Mouse (Mus musculus) ES-E14 (cell line): Measurements from ENCODE around the gene Tnfaip8l2. TPM values are rescaled to one million over a fixed set of nuclear protein-coding genes. Genes with fewer than 3 reads are reported as not detected.

Source experiments
- DNase-seq: peaks from one replicate; pipeline ENCODE4 v3.0.0-alpha.2; 2013; ENCODE audit warnings: low read depth, low spot score
- H3K27ac ChIP-seq: 2 replicates; pipeline ENCODE4 v1.5.1; 2012; ENCODE audit warnings: low read depth, mild to moderate bottlenecking, low read length, moderate library complexity, mixed read lengths; ENCODE audit not compliant: poor library complexity, insufficient read depth, severe bottlenecking
- H3K36me3 ChIP-seq: 2 replicates; pipeline ENCODE4 v1.6.1; 2012; ENCODE audit warnings: mild to moderate bottlenecking, low read length, moderate library complexity, mixed read lengths; ENCODE audit not compliant: control insufficient read depth, poor library complexity, insufficient read depth, severe bottlenecking
- H3K4me1 ChIP-seq, 2 experiments: fragments of 150-350 bp in 1 of 2; sonication (generic) in 1 of 2; 2 replicates each; pipeline ENCODE4 v1.6.1; 2012; ENCODE audit warnings: low read length in 2 of 2, mild to moderate bottlenecking in 1 of 2, mixed read lengths in 1 of 2; ENCODE audit not compliant: control insufficient read depth in 2 of 2, insufficient read depth in 2 of 2, poor library complexity in 1 of 2
- H3K4me3 ChIP-seq, 2 experiments: fragments of 150-350 bp in 1 of 2; sonication (generic) in 1 of 2; 2 replicates each; pipeline ENCODE4 v1.5.1; 2012; ENCODE audit warnings: low read length in 2 of 2, low read depth in 1 of 2, mild to moderate bottlenecking in 1 of 2, mixed read lengths in 1 of 2; ENCODE audit not compliant: insufficient read depth in 1 of 2, poor library complexity in 1 of 2, severe bottlenecking in 1 of 2
- H3K9ac ChIP-seq: 2 replicates; pipeline ENCODE4 v1.6.1; 2012; ENCODE audit warnings: low read depth, mild to moderate bottlenecking, low read length, mixed read lengths; ENCODE audit not compliant: poor library complexity, insufficient read depth, severe bottlenecking
- H3K9me3 ChIP-seq: fragments of 150-350 bp; sonication (generic); 2 replicates; pipeline ENCODE4 v1.6.1; 2012; ENCODE audit warnings: low read depth, mild to moderate bottlenecking, low read length; ENCODE audit not compliant: control insufficient read depth, insufficient read depth
- CHD2 ChIP-seq: IDR thresholded peaks from 2 replicates; pipeline ENCODE4 v1.6.1; 2014; ENCODE audit warnings: mild to moderate bottlenecking, low read depth, low read length, inconsistent platforms
- HCFC1 ChIP-seq: IDR thresholded peaks from 2 replicates; pipeline ENCODE4 v1.6.1; 2012; ENCODE audit warnings: low read length, inconsistent platforms, borderline replicate concordance; ENCODE audit not compliant: insufficient read depth
- MAFK ChIP-seq: IDR thresholded peaks from 2 replicates; pipeline ENCODE4 v1.6.1; 2014; ENCODE audit warnings: mild to moderate bottlenecking, low read depth, low read length, inconsistent platforms; ENCODE audit not compliant: insufficient read depth
- ZC3H11A ChIP-seq: IDR thresholded peaks from 2 replicates; pipeline ENCODE4 v1.6.1; 2012; ENCODE audit warnings: low read depth, mild to moderate bottlenecking, inconsistent platforms, low read length, borderline replicate concordance
- ZNF384 ChIP-seq: IDR thresholded peaks from 2 replicates; pipeline ENCODE4 v1.6.1; 2012; ENCODE audit warnings: low read depth, low read length, inconsistent platforms
- in situ Hi-C, 2 experiments: fragments of 600-800 bp; cut with MboI; formaldehyde crosslinking; loops; one replicate each; pipeline ENCODE4 v1.15.1; 2025; ENCODE audit warnings: low sequenced_read_pairs in 2 of 2, inconsistent platforms in 1 of 2; ENCODE audit not compliant: unreplicated experiment in 2 of 2
- total RNA-seq: library from RNA; depleted of rRNA; stranded (reverse); fragments of 300-350 nt; gene quantifications from 2 replicates; pipeline ENCODE4 v1.2.3, GENCODE M21; 2012

The Tnfaip8l2 gene
- total RNA-seq, 1 experiment: 1.0 TPM

DNA sequence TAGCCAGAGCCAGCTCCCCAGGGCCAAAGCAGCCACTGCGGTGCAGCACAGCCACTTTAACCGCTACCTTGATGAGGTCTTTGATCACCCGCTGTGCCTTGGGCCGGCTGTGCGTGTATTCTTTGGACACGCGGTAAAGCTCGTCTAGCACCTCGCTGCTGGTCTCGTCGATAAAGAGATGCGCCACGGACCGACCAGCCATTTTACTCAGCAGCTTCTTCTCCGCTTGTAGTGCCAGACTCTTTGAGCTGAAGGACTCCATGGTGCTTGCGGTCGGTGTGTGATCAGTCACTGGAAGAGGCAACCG is 1.9 kb downstream of the Tnfaip8l2 start:
- H3K4me3 ChIP-seq: peak overlapping the region; percentile 31 to 47
- in situ Hi-C loops: no loop called here
- no peak overlapping the region for H3K27ac ChIP-seq
- peaks cover 3 to 17% of the 10 kb centered on the region in 2 experiments; a peak in 3 of 4 replicates for H3K4me1 ChIP-seq
- TF ChIP-seq ZNF384: no peak
- TF ChIP-seq CHD2: no peak
- no peak for TF ChIP-seq HCFC1
- no peak for TF ChIP-seq ZC3H11A
- TF ChIP-seq MAFK: no peak
- H3K9me3 ChIP-seq: no peaks in the 10 kb centered on the region
- H3K36me3 ChIP-seq: no peaks in the 10 kb centered on the region
- H3K9ac ChIP-seq: peak overlapping the region; percentile 51
- DNase-seq: no peak

GRCm38 (mm10) chr3:95139586-95140288 is 2.4 kb downstream of the Tnfaip8l2 start:
- Histone ChIP-seq H3K27ac (no peak overlapping the region), H3K36me3 (no peaks in the 10 kb centered on the region), H3K4me3 (peak overlapping the region; percentile 31 to 47; a peak in 3 of 4 replicates), H3K9ac (peak overlapping the region; percentile 51), H3K9me3 (no peaks in the 10 kb centered on the region), H3K4me1 (peaks cover 3 to 17% of the 10 kb centered on the region in 2 experiments; a peak in 3 of 4 replicates)
- DNase-seq: no peak
- in situ Hi-C loops: no loop called here
- TF ChIP-seq ZNF384 (no peak), ZC3H11A (no peak), MAFK (no peak), CHD2 (no peak), HCFC1 (no peak)

DNA sequence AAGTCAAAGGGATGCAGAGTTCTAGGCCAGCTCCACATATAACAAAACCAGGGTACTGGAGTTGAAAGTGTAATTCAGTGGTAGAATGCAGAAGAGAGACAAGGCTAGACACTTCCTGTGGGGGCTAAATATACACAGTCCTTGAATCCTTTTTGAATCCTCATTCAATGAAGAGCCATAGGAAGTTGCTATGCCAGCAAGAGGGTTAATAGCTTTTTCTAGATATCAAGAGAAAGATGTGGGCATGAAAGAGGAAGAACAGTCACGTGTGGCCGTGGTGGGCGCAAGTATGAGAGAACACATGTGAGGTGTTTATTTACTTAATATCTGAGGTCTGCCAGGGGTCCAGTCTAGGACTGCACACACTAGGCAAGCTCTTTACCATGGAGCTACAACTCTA is 5.8 kb downstream of the Tnfaip8l2 start:
- DNase-seq: no peak
- H3K9ac ChIP-seq: no peak overlapping the region
- H3K4me3 ChIP-seq: no peak overlapping the region
- H3K4me1 ChIP-seq: peaks cover 3 to 20% of the 10 kb centered on the region in 2 experiments; a peak in 3 of 4 replicates
- no peak overlapping the region for H3K27ac ChIP-seq
- no peak for TF ChIP-seq ZNF384
- no peak for TF ChIP-seq HCFC1
- no peak for TF ChIP-seq ZC3H11A
- TF ChIP-seq MAFK: no peak
- no peak for TF ChIP-seq CHD2
- in situ Hi-C loops: no loop called here
- H3K9me3 ChIP-seq: no peaks in the 10 kb centered on the region
- no peaks in the 10 kb centered on the region; the same call in 1 of the 2 replicates for H3K36me3 ChIP-seq

GRCm38 (mm10) chr3:95135433-95136052 is 6.6 kb downstream of the Tnfaip8l2 start:
- Histone ChIP-seq H3K27ac (no peak overlapping the region), H3K4me1 (peaks cover 3 to 19% of the 10 kb centered on the region in 2 experiments; a peak in 3 of 4 replicates), H3K9ac (no peak overlapping the region), H3K4me3 (0 out of 4 replicates have a peak overlapping the region, but pooled peaks of 1 of the 2 experiments have one; percentile 15), H3K36me3 (no peaks in the 10 kb centered on the region; the same call in 1 of the 2 replicates), H3K9me3 (no peaks in the 10 kb centered on the region)
- no peak for DNase-seq
- in situ Hi-C loops: no loop called here
- TF ChIP-seq ZC3H11A (no peak), ZNF384 (no peak), HCFC1 (no peak), MAFK (no peak)
